Mouse (Mus musculus) kidney, adult 2 months (tissue): ENCODE measurements around the gene Lgals9.

Source experiments
- CTCF ChIP-seq: fragments of 200-500 bp; conservative IDR thresholded peaks from 2 replicates; pipeline ENCODE4 v1.5.1; 2011; ENCODE audit warnings: low read depth, mild to moderate bottlenecking, control low read depth, low read length, moderate library complexity, mixed read lengths; ENCODE audit not compliant: insufficient read depth, insufficient read length
- POLR2A ChIP-seq: fragments of 200-500 bp; IDR thresholded peaks from one replicate; pipeline ENCODE4 v1.6.1; 2011; ENCODE audit warnings: low read depth, low read length, control low read depth

GRCm38 (mm10) chr11:78943083-78943482, 41.7 kb downstream of the Lgals9 start:
- TF ChIP-seq CTCF (no peak), POLR2A (no peak)
